Mouse (Mus musculus) CH12.LX (cell line): ENCODE results near the gene Nup54. TPM values are rescaled to one million over a fixed set of nuclear protein-coding genes. Genes with fewer than 3 reads are reported as not detected.
A peak's percentile ranks its signal among the peaks of the same experiment; 100 is the strongest.

Experiments
- DNase-seq: peaks from one replicate; pipeline ENCODE4 v3.0.0-alpha.2; 2013; ENCODE audit errors: extremely low read depth
- H3K27ac ChIP-seq: 2 replicates; pipeline ENCODE4 v1.5.1; 2012; ENCODE audit warnings: low read depth, mild to moderate bottlenecking, control low read depth, moderate library complexity; ENCODE audit not compliant: insufficient read depth
- H3K27me3 ChIP-seq: replicated peaks from 2 replicates; pipeline ENCODE3; 2012; ENCODE audit warnings: inconsistent platforms
- H3K36me3 ChIP-seq, 2 experiments: replicated peaks in 1 of 2; 2 replicates each; pipeline versions ENCODE3 to v1.6.1; 2012; ENCODE audit warnings: inconsistent platforms in 1 of 2, low read length in 1 of 2, mild to moderate bottlenecking in 1 of 2, mixed read lengths in 1 of 2, moderate library complexity in 1 of 2; ENCODE audit not compliant: control insufficient read depth in 1 of 2, insufficient read depth in 1 of 2
- H3K4me1 ChIP-seq, 2 experiments: 2 replicates each; pipeline ENCODE4 v1.6.1; 2012; ENCODE audit warnings: inconsistent platforms in 1 of 2, moderate library complexity in 1 of 2; ENCODE audit not compliant: insufficient read depth in 2 of 2, control insufficient read depth in 1 of 2
- H3K4me2 ChIP-seq: 2 replicates; pipeline ENCODE4 v1.6.1; 2012; ENCODE audit warnings: low read depth, mild to moderate bottlenecking, control low read depth; ENCODE audit not compliant: poor library complexity, insufficient read depth, severe bottlenecking
- H3K4me3 ChIP-seq, 3 experiments: fragments of 150-350 bp in 1 of 3; sonication (generic) in 1 of 3; replicated peaks in 1 of 3; 2 replicates each; pipeline versions ENCODE3 to v1.5.1; 2011 to 2012; ENCODE audit warnings: low read depth in 2 of 3, low read length in 2 of 3, mild to moderate bottlenecking in 2 of 3, moderate library complexity in 2 of 3, control low read depth in 1 of 3, improper control_type of control experiment in 1 of 3, inconsistent platforms in 1 of 3, mixed read lengths in 1 of 3; ENCODE audit not compliant: poor library complexity in 1 of 3
- H3K79me2 ChIP-seq: replicated peaks from 2 replicates; pipeline ENCODE4 v1.6.1; 2012; ENCODE audit warnings: mild to moderate bottlenecking, moderate library complexity; ENCODE audit not compliant: control insufficient read depth, poor library complexity, insufficient read depth, severe bottlenecking; ENCODE audit errors: extremely low read depth
- H3K9ac ChIP-seq: 2 replicates; pipeline ENCODE4 v1.6.1; 2012; ENCODE audit warnings: low read depth, mild to moderate bottlenecking, control low read depth, moderate library complexity; ENCODE audit not compliant: insufficient read depth
- H3K9me3 ChIP-seq: replicated peaks from 2 replicates; pipeline ENCODE3; 2012; ENCODE audit warnings: low read length, inconsistent platforms, mixed read lengths
- CHD2 ChIP-seq: IDR thresholded peaks from 2 replicates; pipeline ENCODE4 v1.6.1; 2011; ENCODE audit warnings: low read length, improper control_type of control experiment
- E2F4 ChIP-seq: IDR thresholded peaks from 2 replicates; pipeline ENCODE4 v1.6.1; 2011; ENCODE audit warnings: low read depth, low read length, improper control_type of control experiment; ENCODE audit not compliant: insufficient replicate concordance
- ELF1 ChIP-seq: IDR thresholded peaks from 2 replicates; pipeline ENCODE4 v1.6.1; 2014; ENCODE audit warnings: low read depth, mild to moderate bottlenecking, inconsistent platforms, low read length, improper control_type of control experiment
- EP300 ChIP-seq: IDR thresholded peaks from 2 replicates; pipeline ENCODE4 v1.6.1; 2011; ENCODE audit warnings: low read length, improper control_type of control experiment
- ETS1 ChIP-seq: conservative IDR thresholded peaks from 2 replicates; pipeline ENCODE4 v1.6.1; 2012; ENCODE audit warnings: low read depth, mild to moderate bottlenecking, inconsistent platforms, low read length, improper control_type of control experiment, moderate library complexity
- GABPA ChIP-seq: IDR thresholded peaks from 2 replicates; pipeline ENCODE4 v1.6.1; 2012; ENCODE audit warnings: low read depth, low read length, improper control_type of control experiment, inconsistent platforms; ENCODE audit not compliant: insufficient replicate concordance
- HCFC1 ChIP-seq: IDR thresholded peaks from 2 replicates; pipeline ENCODE4 v1.6.1; 2012; ENCODE audit warnings: low read depth, mild to moderate bottlenecking, inconsistent platforms, low read length, improper control_type of control experiment
- IRF4 ChIP-seq: IDR thresholded peaks from 2 replicates; pipeline ENCODE4 v1.6.1; 2014; ENCODE audit warnings: low read depth, mild to moderate bottlenecking, inconsistent platforms, low read length, improper control_type of control experiment
- JUN ChIP-seq: IDR thresholded peaks from 2 replicates; pipeline ENCODE4 v1.6.1; 2011; ENCODE audit warnings: low read depth, mild to moderate bottlenecking, low read length, improper control_type of control experiment, moderate library complexity; ENCODE audit not compliant: insufficient read depth
- JUND ChIP-seq: conservative IDR thresholded peaks from 2 replicates; pipeline ENCODE4 v1.6.1; 2011; ENCODE audit warnings: low read depth, low read length, improper control_type of control experiment
- KAT2A ChIP-seq: IDR thresholded peaks from 2 replicates; pipeline ENCODE4 v1.6.1; 2012; ENCODE audit warnings: low read length, improper control_type of control experiment, inconsistent platforms; ENCODE audit not compliant: insufficient replicate concordance
- MAFK ChIP-seq: IDR thresholded peaks from 2 replicates; pipeline ENCODE4 v1.6.1; 2011; ENCODE audit warnings: low read length, improper control_type of control experiment; ENCODE audit not compliant: insufficient replicate concordance
- MAX ChIP-seq: IDR thresholded peaks from 2 replicates; pipeline ENCODE4 v1.6.1; 2011; ENCODE audit warnings: low read length, improper control_type of control experiment
- MAZ ChIP-seq: IDR thresholded peaks from 2 replicates; pipeline ENCODE4 v1.6.1; 2012; ENCODE audit warnings: low read depth, mild to moderate bottlenecking, inconsistent platforms, low read length, improper control_type of control experiment, moderate library complexity
- MEF2A ChIP-seq: IDR thresholded peaks from 2 replicates; pipeline ENCODE4 v1.6.1; 2014; ENCODE audit warnings: low read depth, mild to moderate bottlenecking, inconsistent platforms, low read length, improper control_type of control experiment, borderline replicate concordance
- MXI1 ChIP-seq: IDR thresholded peaks from 2 replicates; pipeline ENCODE4 v1.6.1; 2011; ENCODE audit warnings: mild to moderate bottlenecking, low read depth, low read length, improper control_type of control experiment
- MYC ChIP-seq: IDR thresholded peaks from 2 replicates; pipeline ENCODE4 v1.6.1; 2011; ENCODE audit warnings: low read depth, mild to moderate bottlenecking, improper control_type of control experiment, low read length
- NELFE ChIP-seq: IDR thresholded peaks from 2 replicates; pipeline ENCODE4 v1.6.1; 2011; ENCODE audit warnings: low read depth, low read length, improper control_type of control experiment
- POLR2A ChIP-seq: IDR thresholded peaks from 2 replicates; pipeline ENCODE4 v1.6.1; 2011; ENCODE audit warnings: low read depth, mild to moderate bottlenecking, improper control_type of control experiment, low read length
- POLR2AphosphoS2 ChIP-seq: IDR thresholded peaks from 2 replicates; pipeline ENCODE4 v1.6.1; 2011; ENCODE audit warnings: low read depth, low read length, improper control_type of control experiment
- RAD21 ChIP-seq: IDR thresholded peaks from 2 replicates; pipeline ENCODE4 v1.6.1; 2011; ENCODE audit warnings: low read depth, mild to moderate bottlenecking, low read length, improper control_type of control experiment, moderate library complexity
- RCOR1 ChIP-seq: conservative IDR thresholded peaks from 2 replicates; pipeline ENCODE4 v1.6.1; 2012; ENCODE audit warnings: low read depth, mild to moderate bottlenecking, inconsistent platforms, low read length, improper control_type of control experiment
- SIN3A ChIP-seq: IDR thresholded peaks from 2 replicates; pipeline ENCODE4 v1.6.1; 2012; ENCODE audit warnings: low read length, improper control_type of control experiment, inconsistent platforms
- SMC3 ChIP-seq: IDR thresholded peaks from 2 replicates; pipeline ENCODE4 v1.6.1; 2011; ENCODE audit warnings: low read depth, low read length, improper control_type of control experiment
- TBP ChIP-seq: conservative IDR thresholded peaks from 2 replicates; pipeline ENCODE4 v1.6.1; 2011; ENCODE audit warnings: low read depth, low read length, improper control_type of control experiment
- TCF12 ChIP-seq: IDR thresholded peaks from 2 replicates; pipeline ENCODE4 v1.6.1; 2014; ENCODE audit warnings: low read depth, mild to moderate bottlenecking, inconsistent platforms, low read length, improper control_type of control experiment
- UBTF ChIP-seq: IDR thresholded peaks from 2 replicates; pipeline ENCODE4 v1.6.1; 2012; ENCODE audit warnings: low read depth, mild to moderate bottlenecking, inconsistent platforms, low read length, improper control_type of control experiment, moderate library complexity
- USF1 ChIP-seq: IDR thresholded peaks from 2 replicates; pipeline ENCODE4 v1.6.1; 2014; ENCODE audit warnings: low read depth, mild to moderate bottlenecking, inconsistent platforms, low read length, improper control_type of control experiment
- ZC3H11A ChIP-seq: IDR thresholded peaks from 2 replicates; pipeline ENCODE4 v1.6.1; 2012; ENCODE audit warnings: low read depth, mild to moderate bottlenecking, inconsistent platforms, low read length, improper control_type of control experiment
- ZKSCAN1 ChIP-seq: IDR thresholded peaks from 2 replicates; pipeline ENCODE4 v1.6.1; 2012; ENCODE audit warnings: low read depth, inconsistent platforms, low read length, improper control_type of control experiment, borderline replicate concordance
- ZMIZ1 ChIP-seq: IDR thresholded peaks from 2 replicates; pipeline ENCODE4 v1.6.1; 2012; ENCODE audit warnings: low read depth, mild to moderate bottlenecking, inconsistent platforms, low read length, improper control_type of control experiment
- ZNF384 ChIP-seq: IDR thresholded peaks from 2 replicates; pipeline ENCODE4 v1.6.1; 2012; ENCODE audit warnings: low read depth, low read length, improper control_type of control experiment, inconsistent platforms
- dilution Hi-C: fragments of 300-500 bp; cut with MboI; formaldehyde crosslinking; loops from 2 replicates; pipeline ENCODE4 v1.14.3; 2020; ENCODE audit warnings: low sequenced_read_pairs; ENCODE audit not compliant: extremely low pct_unique_long_range_greater_than_20kb, extremely low pct_ligation_motif_present
- in situ Hi-C: fragments of 300-500 bp; cut with MboI; formaldehyde crosslinking; loops from 3 replicates; pipeline ENCODE4 v1.14.3; 2019; ENCODE audit warnings: low sequenced_read_pairs, low pct_ligation_motif_present, low pct_unique_long_range_greater_than_20kb, mixed read lengths
- polyA plus RNA-seq: library from polyadenylated mRNA; unstranded; fragments of >175 nt; gene quantifications from 2 replicates; pipeline ENCODE4 v1.2.1, GENCODE M21; 2012; ENCODE audit warnings: low read depth; ENCODE audit not compliant: insufficient read length
- total RNA-seq, 2 experiments: library from RNA; depleted of rRNA; stranded (reverse); fragments of 300-350 nt in 1 of 2; fragments of >200 nt in 1 of 2; gene quantifications; 2 replicates each; pipeline ENCODE4 v1.2.3; 2012 to 2014

Gene Nup54
- total and polyA plus RNA-seq, 3 experiments, result 41.9 to 90.5 (median 72.5) TPM

GRCm38 (mm10) chr5:92402816-92403215, 32.2 kb downstream of the Nup54 start:
- dilution Hi-C loops (no loop called here), in situ Hi-C loops (no loop called here)
- no peak for DNase-seq
- Histone ChIP-seq H3K27ac (no peak overlapping the region), H3K9ac (no peak overlapping the region), H3K4me2 (no peak overlapping the region), H3K27me3 (no peaks in the 10 kb centered on the region), H3K4me3 (no peak overlapping the region), H3K79me2 (no peaks in the 10 kb centered on the region), H3K4me1 (peaks cover 4 to 9% of the 10 kb centered on the region in 2 experiments; a peak in 3 of 4 replicates), H3K36me3 (no peaks in the 10 kb centered on the region), H3K9me3 (no peaks in the 10 kb centered on the region)
- TF ChIP-seq NELFE (no peak), MXI1 (no peak), EP300 (no peak), CHD2 (no peak), MAZ (no peak)

- peak overlapping the region in 1 of 3 experiments; percentile 3 for H3K4me3 ChIP-seq
- dilution Hi-C loops, result no loop called here
- no peak overlapping the region for H3K27ac ChIP-seq
- H3K9ac ChIP-seq, result no peak overlapping the region
- no peaks in the 10 kb centered on the region for H3K79me2 ChIP-seq
- no peaks in the 10 kb centered on the region for H3K9me3 ChIP-seq
- H3K36me3 ChIP-seq, result no peaks in the 10 kb centered on the region
- DNase-seq, result peak; percentile 89
- H3K4me2 ChIP-seq, result peak overlapping the region; percentile 23
- H3K4me1 ChIP-seq, result peaks cover 4 to 6% of the 10 kb centered on the region in 2 experiments; a peak in 3 of 4 replicates
- in situ Hi-C loops, result no loop called here
- peaks cover 2% of the 10 kb centered on the region for H3K27me3 ChIP-seq
- TF ChIP-seq JUND, result no peak
- no peak for TF ChIP-seq CHD2
- TF ChIP-seq MAX, result peak; percentile 99
- 0 out of 2 replicates have a peak, but pooled peaks have one; percentile 38 for TF ChIP-seq TCF12
- peak; percentile 43; the same call in 1 of the 2 replicates for TF ChIP-seq ELF1
- no peak for TF ChIP-seq HCFC1
- no peak for TF ChIP-seq RCOR1
- peak; percentile 91 for TF ChIP-seq RAD21
- TF ChIP-seq GABPA, result no peak
- 0 out of 2 replicates have a peak, but pooled peaks have one; percentile 32 for TF ChIP-seq MEF2A
- TF ChIP-seq SIN3A, result peak; percentile 89
- peak; percentile 95 for TF ChIP-seq MXI1
- TF ChIP-seq MAFK, result no peak
- TF ChIP-seq POLR2AphosphoS2, result no peak
- peak; percentile 47 for TF ChIP-seq USF1
- TF ChIP-seq ZNF384, result no peak
- no peak for TF ChIP-seq MAZ
- no peak for TF ChIP-seq TBP
- no peak for TF ChIP-seq E2F4
- TF ChIP-seq IRF4, result peak; percentile 45
- no peak for TF ChIP-seq UBTF
- TF ChIP-seq ZKSCAN1, result no peak
- peak; percentile 31; the same call in 1 of the 2 replicates for TF ChIP-seq ETS1
- TF ChIP-seq ZC3H11A, result no peak; the same call in 1 of the 2 replicates
- no peak for TF ChIP-seq ZMIZ1
- peak; percentile 100 for TF ChIP-seq MYC
- 0 out of 2 replicates have a peak, but pooled peaks have one; percentile 46 for TF ChIP-seq EP300
- TF ChIP-seq JUN, result no peak
- TF ChIP-seq SMC3, result peak; percentile 83
- no peak for TF ChIP-seq POLR2A
- 0 out of 2 replicates have a peak, but pooled peaks have one; percentile 41 for TF ChIP-seq KAT2A
Measured at GRCm38 (mm10) chr5:92398153-92398552, 36.9 kb downstream of the Nup54 start.
